Mouse (Mus musculus) ES-Bruce4 (cell line): ENCODE measurements around the gene Nipsnap3a.

Experiments
- CTCF ChIP-seq: IDR thresholded peaks from one replicate; pipeline ENCODE4 v1.8.1; 2011; ENCODE audit warnings: low read depth, low read length
- POLR2A ChIP-seq: IDR thresholded peaks from one replicate; pipeline ENCODE4 v1.8.1; 2011; ENCODE audit warnings: low read length; ENCODE audit not compliant: insufficient read depth

GRCm38 (mm10) chr4:53030326-53030948 is 41.4 kb downstream of the Nipsnap3a start:
- TF ChIP-seq CTCF, result no peak
- TF ChIP-seq POLR2A, result no peak
